Mouse (Mus musculus) kidney, adult 2 months (tissue): ENCODE results near the gene Lrmda.

ENCODE experiments used
- CTCF ChIP-seq: fragments of 200-500 bp; conservative IDR thresholded peaks from 2 replicates; pipeline ENCODE4 v1.5.1; 2011; ENCODE audit warnings: low read depth, mild to moderate bottlenecking, control low read depth, low read length, moderate library complexity, mixed read lengths; ENCODE audit not compliant: insufficient read depth, insufficient read length
- POLR2A ChIP-seq: fragments of 200-500 bp; IDR thresholded peaks from one replicate; pipeline ENCODE4 v1.6.1; 2011; ENCODE audit warnings: low read depth, low read length, control low read depth

GRCm38 (mm10) chr14:21985426-21985931, 34.0 kb upstream of the Lrmda start:
- TF ChIP-seq CTCF: no peak
- TF ChIP-seq POLR2A: no peak
